Mouse (Mus musculus): ENCODE measurements around the gene Cnr2.

DNA sequence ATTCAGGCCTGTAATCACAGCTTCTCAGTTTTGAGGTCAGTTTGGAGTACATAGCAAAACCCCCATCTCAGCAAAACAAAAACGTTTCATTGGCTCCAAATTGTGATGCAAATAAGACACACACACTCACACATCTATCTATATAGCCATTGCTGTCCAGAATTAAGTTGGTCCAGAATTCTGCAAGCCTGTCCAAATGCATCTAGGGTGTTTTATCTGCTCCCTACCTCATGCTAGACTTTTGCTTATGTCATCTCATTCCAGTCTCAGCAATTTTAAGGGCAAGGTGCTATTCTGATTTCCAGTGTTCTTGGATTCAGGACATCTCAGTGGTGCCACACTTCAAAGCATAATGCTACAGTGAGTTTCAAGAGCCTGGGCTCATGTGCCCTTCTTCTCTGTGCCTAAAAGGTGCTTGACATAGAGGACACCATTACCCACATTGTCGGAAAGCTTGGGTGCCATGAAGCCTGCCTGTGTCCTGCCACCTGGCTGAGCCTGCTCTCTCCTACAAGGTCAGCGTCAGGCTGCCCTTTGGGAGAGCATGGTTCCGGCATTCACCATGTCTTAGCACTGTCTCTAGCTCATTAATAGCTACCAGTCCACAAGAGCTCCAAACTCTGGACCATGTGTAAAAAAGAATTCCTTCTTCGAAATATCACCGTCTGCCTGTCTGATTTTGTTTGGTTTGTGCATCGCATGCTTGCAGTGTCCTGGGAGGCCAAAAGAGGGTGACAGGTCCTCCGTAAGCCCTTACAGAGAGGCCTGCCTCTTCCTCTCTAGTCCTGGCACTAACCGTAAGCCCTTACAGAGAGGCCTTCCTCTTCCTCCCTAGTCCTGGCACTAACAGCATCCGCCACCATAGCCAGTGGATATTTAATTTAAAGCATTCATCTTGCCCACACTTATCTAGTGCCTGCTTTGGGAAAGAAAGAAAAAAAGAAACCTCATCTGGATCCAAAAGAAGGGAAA lies 20.3 kb upstream of the Cnr2 start:
- TF ChIP-seq POLR2A (IDR thresholded peaks at IDR 0.05; ENCODE audit: insufficient read depth, low read length) = no peak
- TF ChIP-seq CTCF (IDR thresholded peaks at IDR 0.05; ENCODE audit: low read depth, low read length) = no peak
- TF ChIP-seq EP300 (IDR thresholded peaks at IDR 0.05; ENCODE audit: insufficient read depth, low read depth, low read length) = no peak
